In the genomic region with DNA sequence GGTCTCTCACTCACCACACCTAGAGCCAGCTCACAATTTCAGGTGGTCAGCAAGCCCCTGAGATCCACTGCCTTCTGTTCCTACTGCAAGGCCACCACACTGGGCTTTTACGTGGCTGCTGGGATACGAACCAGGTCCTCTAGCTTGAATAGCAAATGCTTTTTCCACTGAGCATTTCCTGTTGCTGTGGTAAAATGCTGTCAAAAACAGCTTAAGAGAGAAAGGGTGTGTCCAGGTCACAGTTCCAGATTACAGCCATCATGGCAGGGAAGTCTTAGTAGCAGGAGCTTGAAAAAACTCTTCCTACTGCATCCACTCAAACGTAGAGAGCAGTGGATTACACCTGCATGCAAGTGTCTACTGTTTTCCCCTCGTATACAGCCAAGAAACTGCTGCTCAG, we compare ENCODE assay signal across 24 mouse cellular contexts. TPM values are rescaled to one million over a fixed set of nuclear protein-coding genes. Genes with fewer than 3 reads are reported as not detected.
DNase-seq lines count a peak whose midpoint lies in the region; ATAC-seq lines count a peak whose summit lies in the region.
"Had no signal": no experiment of that assay in that cellular context is flagged by ENCODE, and none has a peak within 500 bp of the region (broad histone marks: within the 10 kb centered on the region; RNA-seq: fewer than 3 reads in every experiment).

No protein-coding gene starts in this region.

- ATAC-seq in CD4-positive, CD25-positive, alpha-beta regulatory T cell, adult 4 months = peak; percentile 53
- peak; percentile 39; the same call in 1 of the 2 replicates for ATAC-seq in common myeloid progenitor, adult 5-6 weeks (replicated peaks; ENCODE audit: low read depth, poor library complexity, severe bottlenecking)
- 0 out of 2 replicates have a peak, but pooled peaks have one; percentile 13 for ATAC-seq in monocyte, adult 5-6 weeks (replicated peaks; ENCODE audit: insufficient number of reproducible peaks, low FRiP score, low TSS enrichment, poor library complexity, severe bottlenecking)
- ATAC-seq in megakaryocyte, adult 5-6 weeks (ENCODE audit: poor library complexity, severe bottlenecking) = no peak
- no peak for ATAC-seq in forebrain, embryonic 15.5 days (replicated peaks)
- ATAC-seq: activated CD4-positive, CD25-positive, alpha-beta regulatory T cell, adult 4 months; forebrain, embryonic 13.5 days had no signal

- no peaks in the 10 kb centered on the region for H3K9me3 ChIP-seq in limb, embryonic 10.5 days (replicated peaks)
- no peaks in the 10 kb centered on the region for H3K9me3 ChIP-seq in forebrain, embryonic 15.5 days
- H3K9me3 ChIP-seq: embryonic facial prominence, embryonic 13.5 days; forebrain, embryonic 13.5 days; G1E; heart, embryonic 15.5 days; hindbrain, embryonic 10.5 days had no signal

- peak; percentile 55 for DNase-seq in CD4-positive helper T cell, adult 2 months (ENCODE audit: low read depth, low spot score)
- no peak for DNase-seq in limb, embryonic 10.5 days (ENCODE audit: low spot score)
- DNase-seq in layer of hippocampus, adult 18-20 months (ENCODE audit: low spot score in 2 of 2) = no peak
- DNase-seq: adrenal gland, postnatal 14 days; B cell, adult 2 months; cerebellum, adult 11-12 months; cerebellum, adult 9-10 months; cerebellum, postnatal 25 days; gastrocnemius, postnatal 10 days; heart, adult 18-20 months; heart, postnatal 14 days had no signal

- H3K27me3 ChIP-seq in limb, embryonic 10.5 days (ENCODE audit: low read depth, poor library complexity, severe bottlenecking) = no peaks in the 10 kb centered on the region
- H3K27me3 ChIP-seq in forebrain, embryonic 15.5 days = no peaks in the 10 kb centered on the region
- H3K27me3 ChIP-seq: embryonic facial prominence, embryonic 13.5 days; forebrain, embryonic 13.5 days; heart, embryonic 15.5 days had no signal

- H3K36me3 ChIP-seq in limb, embryonic 10.5 days = peaks cover 6% of the 10 kb centered on the region; the same call in 1 of the 2 replicates
- H3K36me3 ChIP-seq in forebrain, embryonic 15.5 days = no peaks in the 10 kb centered on the region
- H3K36me3 ChIP-seq: embryonic facial prominence, embryonic 13.5 days; heart, embryonic 15.5 days; hindbrain, embryonic 10.5 days had no signal

- no peak overlapping the region for H3K9ac ChIP-seq in forebrain, embryonic 15.5 days (replicated peaks)
- H3K9ac ChIP-seq: embryonic facial prominence, embryonic 13.5 days; forebrain, embryonic 13.5 days; heart, embryonic 15.5 days; hindbrain, embryonic 14.5 days had no signal

- WGBS in limb, embryonic 10.5 days = 91% methylated on average over 4 of the region's 4 CpGs
- 94% methylated on average over 4 of the region's 4 CpGs for WGBS in forebrain, embryonic 15.5 days

- no peak overlapping the region for H3K4me2 ChIP-seq in forebrain, embryonic 15.5 days (replicated peaks)
- H3K4me2 ChIP-seq: embryonic facial prominence, embryonic 13.5 days; forebrain, embryonic 13.5 days; heart, embryonic 11.5 days; heart, embryonic 15.5 days; hindbrain, embryonic 14.5 days had no signal

- H3K4me1 ChIP-seq in limb, embryonic 10.5 days = no peaks in the 10 kb centered on the region
- peaks cover 26% of the 10 kb centered on the region for H3K4me1 ChIP-seq in forebrain, embryonic 15.5 days

- H3K27ac ChIP-seq in limb, embryonic 10.5 days = no peak overlapping the region
- H3K27ac ChIP-seq in forebrain, embryonic 15.5 days (replicated peaks) = no peak overlapping the region
- H3K27ac ChIP-seq: embryonic facial prominence, embryonic 13.5 days; forebrain, embryonic 13.5 days; heart, embryonic 15.5 days; hindbrain, embryonic 10.5 days; hindbrain, embryonic 14.5 days had no signal

- H3K4me3 ChIP-seq in limb, embryonic 10.5 days = no peak overlapping the region
- H3K4me3 ChIP-seq in forebrain, embryonic 15.5 days = no peak overlapping the region
- H3K4me3 ChIP-seq: embryonic facial prominence, embryonic 13.5 days; forebrain, embryonic 13.5 days; heart, embryonic 15.5 days; hindbrain, embryonic 10.5 days had no signal

RNA-seq across cellular contexts. Expression of a gene that starts 6.5 kb away (rescaled TPM):
- 10 to 100 TPM; 57.1 to 75.0 TPM for polyA plus RNA-seq in CD4-positive, CD25-positive, alpha-beta regulatory T cell, adult 4 months (2017; shearing (Covaris generic))
- 26.3 and 30.5 TPM in 2 replicates for total RNA-seq in common myeloid progenitor, adult 5-6 weeks (2017)
- 17.4 to 41.9 TPM (median 30.0 TPM) in 3 replicates for total RNA-seq in monocyte, adult 5-6 weeks (2017)
- total RNA-seq in megakaryocyte, adult 5-6 weeks (2015) = 17.4 and 18.7 TPM in 2 replicates
- total RNA-seq in megakaryocyte, adult 5-6 weeks (2017) = 16.9 and 18.0 TPM in 2 replicates
- 56.2 and 67.5 TPM in 2 replicates for polyA plus RNA-seq in limb, embryonic 10.5 days (2016; fragmentation: Nextera tagmentation; extraction: Ambion mirVana)
- polyA plus RNA-seq in forebrain, embryonic 15.5 days (2015; fragmentation: Nextera tagmentation; extraction: Ambion mirVana) = 85.9 and 91.2 TPM in 2 replicates
- 10 to 100 TPM; 72.2 to 78.2 TPM for total RNA-seq in layer of hippocampus, adult 18-20 months (2021)

RNA-seq across cellular contexts. Expression of a gene that starts 7.0 kb away (rescaled TPM):
- 10 to 100 TPM; 17.6 to 18.4 TPM for polyA plus RNA-seq in CD4-positive, CD25-positive, alpha-beta regulatory T cell, adult 4 months (2017; shearing (Covaris generic))
- 24.8 and 30.2 TPM in 2 replicates for total RNA-seq in common myeloid progenitor, adult 5-6 weeks (2017)
- 27.6 to 83.7 TPM (median 27.7 TPM) in 3 replicates for total RNA-seq in monocyte, adult 5-6 weeks (2017)
- total RNA-seq in megakaryocyte, adult 5-6 weeks (2015) = 7.8 and 9.3 TPM in 2 replicates
- 3.9 and 8.0 TPM in 2 replicates for total RNA-seq in megakaryocyte, adult 5-6 weeks (2017)
- 5.3 and 6.1 TPM in 2 replicates for polyA plus RNA-seq in limb, embryonic 10.5 days (2016; fragmentation: Nextera tagmentation; extraction: Ambion mirVana)
- polyA plus RNA-seq in forebrain, embryonic 15.5 days (2015; fragmentation: Nextera tagmentation; extraction: Ambion mirVana) = 4.6 and 4.9 TPM in 2 replicates
- 10 to 100 TPM; 50.0 to 53.3 TPM for total RNA-seq in layer of hippocampus, adult 18-20 months (2021)

Comparison
In these comparisons a context has a peak if more than half of its experiments do, and no peak if none do; other contexts are left out.
1. ATAC-seq: peak in CD4-positive, CD25-positive, alpha-beta regulatory T cell, adult 4 months (single experiment), common myeloid progenitor, adult 5-6 weeks (single experiment) and monocyte, adult 5-6 weeks (single experiment); none in megakaryocyte, adult 5-6 weeks (single experiment) and forebrain, embryonic 15.5 days (single experiment).